Mouse (Mus musculus): ENCODE results near the gene Elovl2.
"Not testable (repeated sequence)": the region's sequence is repeated elsewhere in the genome, so short reads cannot be mapped to it uniquely, and the experiment has no call there.

Gene Elovl2

GRCm38 (mm10) chr13:41235181-41235580, 15.0 kb upstream of the Elovl2 start:
- no peak for DNase-seq (ENCODE audit: low spot score in 2 of 2)

GRCm38 (mm10) chr13:41233241-41233640, 13.0 kb upstream of the Elovl2 start:
- no peak for DNase-seq (ENCODE audit: low spot score in 2 of 2)

GRCm38 (mm10) chr13:41232209-41232608, 12.0 kb upstream of the Elovl2 start:
- no peak for DNase-seq (ENCODE audit: low spot score in 2 of 2)

- DNase-seq (ENCODE audit: low spot score in 2 of 2) = no peak
Measured at GRCm38 (mm10) chr13:41231389-41231983, 11.3 kb upstream of the Elovl2 start.

- DNase-seq (ENCODE audit: low spot score in 2 of 2) = no peak
Measured at GRCm38 (mm10) chr13:41230256-41230655, 10.1 kb upstream of the Elovl2 start.

- no peak for DNase-seq (ENCODE audit: low spot score in 2 of 2)
Measured at GRCm38 (mm10) chr13:41228060-41228459, 7.9 kb upstream of the Elovl2 start.

GRCm38 (mm10) chr13:41226513-41226912, 6.3 kb upstream of the Elovl2 start:
- DNase-seq (ENCODE audit: low spot score in 2 of 2) = no peak

- peak in 1 of 2 experiments; percentile 34 for DNase-seq (ENCODE audit: low spot score in 2 of 2)
Measured at GRCm38 (mm10) chr13:41219687-41220303, 410 bp downstream of the Elovl2 start.

- DNase-seq (ENCODE audit: low spot score in 2 of 2) = no peak
Measured at GRCm38 (mm10) chr13:41219056-41219455, 1.1 kb downstream of the Elovl2 start.

GRCm38 (mm10) chr13:41216236-41216635, 4.0 kb downstream of the Elovl2 start:
- DNase-seq (ENCODE audit: low spot score in 2 of 2) = no peak

GRCm38 (mm10) chr13:41215669-41216068, 4.5 kb downstream of the Elovl2 start:
- DNase-seq (ENCODE audit: low spot score in 2 of 2) = no peak

GRCm38 (mm10) chr13:41212558-41213322, 7.5 kb downstream of the Elovl2 start:
- DNase-seq (ENCODE audit: low spot score in 2 of 2) = no peak

- DNase-seq (ENCODE audit: low spot score in 2 of 2) = no peak
Measured at GRCm38 (mm10) chr13:41211276-41211675, 8.9 kb downstream of the Elovl2 start.

- peak; percentile 48 to 62 for DNase-seq (ENCODE audit: low spot score in 2 of 2)
Measured at GRCm38 (mm10) chr13:41206241-41206640, 14.0 kb downstream of the Elovl2 start.

GRCm38 (mm10) chr13:41205568-41205967, 14.6 kb downstream of the Elovl2 start:
- DNase-seq (ENCODE audit: low spot score in 2 of 2) = not testable (repeated sequence)

- DNase-seq (ENCODE audit: low spot score in 2 of 2) = no peak
Measured at GRCm38 (mm10) chr13:41203691-41204090, 16.5 kb downstream of the Elovl2 start.

GRCm38 (mm10) chr13:41203289-41203688, 16.9 kb downstream of the Elovl2 start:
- DNase-seq (ENCODE audit: low spot score in 2 of 2) = no peak

GRCm38 (mm10) chr13:41200861-41201260, 19.3 kb downstream of the Elovl2 start:
- peak in 1 of 2 experiments; percentile 11 for DNase-seq (ENCODE audit: low spot score in 2 of 2)

GRCm38 (mm10) chr13:41195640-41196333, 24.4 kb downstream of the Elovl2 start:
- no peak for DNase-seq (ENCODE audit: low spot score in 2 of 2)

- DNase-seq (ENCODE audit: low spot score in 2 of 2) = no peak
Measured at GRCm38 (mm10) chr13:41187886-41188285, 32.3 kb downstream of the Elovl2 start.

GRCm38 (mm10) chr13:41158426-41158825, 61.8 kb downstream of the Elovl2 start:
- DNase-seq (ENCODE audit: low spot score in 2 of 2) = no peak

GRCm38 (mm10) chr13:41153146-41153545, 67.1 kb downstream of the Elovl2 start:
- no peak for DNase-seq (ENCODE audit: low spot score in 2 of 2)

Data from frontal cortex, postnatal 36 days (tissue).